Mouse (Mus musculus): ENCODE results near the gene Rft1.

DNA sequence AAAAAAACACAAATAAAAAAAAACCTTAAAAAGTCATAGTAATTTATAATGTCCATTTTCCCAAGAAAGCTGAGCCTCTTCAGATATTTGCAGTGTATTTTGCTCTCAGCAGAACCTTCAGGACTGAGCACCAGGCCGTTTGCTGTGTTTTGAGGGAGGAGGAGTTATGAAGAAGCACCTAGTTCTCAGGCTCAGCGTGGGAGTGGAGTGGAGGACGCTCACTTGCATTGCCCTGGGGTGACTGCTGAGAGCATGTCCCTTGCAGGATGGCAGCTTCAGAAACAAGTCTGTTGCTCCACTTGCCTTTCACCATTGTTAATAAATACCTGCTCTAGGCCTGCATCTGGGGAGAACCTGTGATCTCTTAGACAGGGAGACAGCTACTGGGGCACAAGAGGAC is 81.7 kb downstream of the Rft1 start:
- TF ChIP-seq CTCF (conservative IDR thresholded peaks at IDR 0.05; ENCODE audit: low read length) (no peak), POU5F1 (IDR thresholded peaks at IDR 0.05; ENCODE audit: borderline replicate concordance, low read length) (no peak), NANOG (IDR thresholded peaks at IDR 0.05; ENCODE audit: borderline replicate concordance, low read length) (no peak)

All from E14TG2a.4 (cell line).